1 mouse cellular context compared by ENCODE assay signal in the genomic region with DNA sequence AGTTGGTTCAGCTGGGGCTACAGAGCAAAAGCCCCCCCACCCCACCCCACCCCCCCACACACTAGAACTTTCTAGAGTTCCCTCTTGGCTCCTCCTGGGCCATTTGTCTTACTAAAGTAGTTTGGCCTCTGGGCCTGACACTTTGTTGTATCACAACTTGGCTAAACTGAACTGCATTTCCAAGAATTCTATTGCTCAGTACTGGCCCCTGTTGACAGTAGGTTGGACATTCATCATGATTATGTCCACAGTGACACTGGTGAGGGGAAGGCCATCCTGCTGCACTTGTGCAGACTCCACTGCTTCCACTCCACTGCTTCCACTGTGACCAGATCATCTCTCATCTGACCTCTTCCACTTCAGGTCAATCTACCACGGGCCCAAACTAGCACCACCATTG.
A peak's percentile ranks its signal among the peaks of the same experiment; 100 is the strongest.
TF ChIP-seq lines count a peak whose summit lies in the region.

No protein-coding gene starts in this region.

TF ChIP-seq in CH12.LX, 34 proteins besides CTCF, POLR2A, EP300 and RAD21:
- TF ChIP-seq SMC3 (IDR thresholded peaks at IDR 0.05; ENCODE audit: low read depth, low read length) (peak; percentile 18), USF1 (IDR thresholded peaks at IDR 0.05; ENCODE audit: low read depth, low read length) (no peak)
TF ChIP-seq in CH12.LX: peak in this region for 1.
